Mouse (Mus musculus): ENCODE results near the gene 2900011O08Rik. TPM values are rescaled to one million over a fixed set of nuclear protein-coding genes. Genes with fewer than 3 reads are reported as not detected.
"Not testable (repeated sequence)": the region's sequence is repeated elsewhere in the genome, so short reads cannot be mapped to it uniquely, and the experiment has no call there.

2900011O08Rik gene
- total and polyA plus RNA-seq, 3 experiments, result 0.21 TPM; not detected in 2

DNA sequence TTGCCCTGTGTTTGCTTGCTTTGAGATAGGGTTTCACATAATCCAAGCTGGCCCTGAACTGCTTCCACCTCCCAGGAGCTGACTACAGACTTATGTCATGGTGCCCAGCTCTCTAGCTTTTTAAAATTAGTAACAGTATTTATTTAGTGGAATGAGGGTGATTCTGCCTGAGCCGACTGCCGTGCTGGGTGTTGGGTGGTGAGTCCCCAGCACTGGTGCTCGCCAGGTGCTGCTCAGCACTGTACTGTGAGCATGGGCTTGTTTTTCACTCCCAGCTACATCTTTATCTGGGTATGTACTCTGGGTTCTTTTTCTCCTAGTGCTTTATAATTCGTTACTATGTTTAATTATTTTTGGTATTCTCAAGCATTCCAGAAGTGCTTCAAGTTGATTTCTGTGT lies 41.3 kb upstream of the 2900011O08Rik start:
- TF ChIP-seq POLR2A (IDR thresholded peaks at IDR 0.05; ENCODE audit: insufficient read depth, low read depth, low read length) (no peak), CTCF (IDR thresholded peaks at IDR 0.05) (no peak), EP300 (IDR thresholded peaks at IDR 0.05; ENCODE audit: insufficient read depth, low read depth, low read length) (no peak)
- H3K4me1 ChIP-seq (ENCODE audit: control insufficient read depth, insufficient read depth, low read length), result no peaks in the 10 kb centered on the region
- H3K4me3 ChIP-seq, result no peak overlapping the region

DNA sequence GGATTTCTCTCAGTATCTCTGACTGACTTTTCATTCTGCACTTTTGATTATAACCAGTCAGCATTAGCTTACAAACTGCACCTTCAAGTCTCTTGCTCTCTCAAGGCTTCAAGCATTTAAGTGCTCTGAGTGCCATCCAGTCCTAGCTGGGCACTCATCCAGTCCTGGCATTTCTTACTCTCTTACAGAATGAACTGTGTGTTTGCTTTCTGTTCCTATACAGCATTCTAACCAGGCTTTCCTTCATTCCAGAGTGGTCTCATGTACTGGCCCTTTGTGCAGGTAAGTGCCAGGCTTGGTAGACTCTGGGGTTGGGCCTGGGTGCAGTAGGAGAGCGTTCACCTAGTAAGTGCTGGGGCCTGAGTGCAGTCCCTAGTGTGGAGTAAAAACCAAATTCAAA lies 40.1 kb upstream of the 2900011O08Rik start:
- H3K4me1 ChIP-seq (ENCODE audit: control insufficient read depth, insufficient read depth, low read length), result no peaks in the 10 kb centered on the region
- no peaks in the 10 kb centered on the region for H3K36me3 ChIP-seq (ENCODE audit: control insufficient read depth, insufficient read depth, low read length)
- H3K4me3 ChIP-seq, result no peak overlapping the region
- H3K27me3 ChIP-seq (ENCODE audit: control insufficient read depth, insufficient read depth, low read length), result no peaks in the 10 kb centered on the region
- intact Hi-C loops (cut with DNase I), result no loop called here
- no peak overlapping the region for H3K27ac ChIP-seq
- 90% methylated on average over 1 of the region's 1 CpGs for WGBS
- no peak for DNase-seq
- no peaks in the 10 kb centered on the region for H3K79me2 ChIP-seq (replicated peaks; ENCODE audit: control insufficient read depth, insufficient read depth, low read length)
- TF ChIP-seq EP300 (IDR thresholded peaks at IDR 0.05; ENCODE audit: insufficient read depth, low read depth, low read length), result no peak
- TF ChIP-seq CTCF (IDR thresholded peaks at IDR 0.05), result no peak
- no peak overlapping the region for H3K9ac ChIP-seq (ENCODE audit: low read depth, low read length)

More for the DNA sequence above, 41.3 kb upstream of the 2900011O08Rik start:
- no peaks in the 10 kb centered on the region for H3K79me2 ChIP-seq (replicated peaks; ENCODE audit: control insufficient read depth, insufficient read depth, low read length)
- intact Hi-C loops (cut with DNase I), result no loop called here
- no peak overlapping the region for H3K27ac ChIP-seq
- H3K9ac ChIP-seq (ENCODE audit: low read depth, low read length), result no peak overlapping the region
- H3K36me3 ChIP-seq (ENCODE audit: control insufficient read depth, insufficient read depth, low read length), result no peaks in the 10 kb centered on the region
- WGBS, result 67% methylated on average over 4 of the region's 4 CpGs
- H3K27me3 ChIP-seq (ENCODE audit: control insufficient read depth, insufficient read depth, low read length), result peaks cover 3% of the 10 kb centered on the region
- DNase-seq, result no peak

- no peak for TF ChIP-seq EP300 (IDR thresholded peaks at IDR 0.05; ENCODE audit: insufficient read depth, low read depth, low read length)
- TF ChIP-seq CTCF (IDR thresholded peaks at IDR 0.05), result no peak
- TF ChIP-seq POLR2A (IDR thresholded peaks at IDR 0.05; ENCODE audit: insufficient read depth, low read depth, low read length), result no peak
- H3K27me3 ChIP-seq (ENCODE audit: control insufficient read depth, insufficient read depth, low read length), result no peaks in the 10 kb centered on the region
- H3K27ac ChIP-seq, result no peak overlapping the region
- H3K9ac ChIP-seq (ENCODE audit: low read depth, low read length), result no peak overlapping the region
- no peak overlapping the region for H3K4me3 ChIP-seq
- WGBS, result 74% methylated on average over 3 of the region's 3 CpGs
- H3K79me2 ChIP-seq (replicated peaks; ENCODE audit: control insufficient read depth, insufficient read depth, low read length), result no peaks in the 10 kb centered on the region
- no peaks in the 10 kb centered on the region for H3K36me3 ChIP-seq (ENCODE audit: control insufficient read depth, insufficient read depth, low read length)
- no peak for DNase-seq
- intact Hi-C loops (cut with DNase I), result no loop called here
- no peaks in the 10 kb centered on the region for H3K4me1 ChIP-seq (ENCODE audit: control insufficient read depth, insufficient read depth, low read length)
Measured at GRCm38 (mm10) chr16:13951245-13951644, 35.2 kb upstream of the 2900011O08Rik start.

DNA sequence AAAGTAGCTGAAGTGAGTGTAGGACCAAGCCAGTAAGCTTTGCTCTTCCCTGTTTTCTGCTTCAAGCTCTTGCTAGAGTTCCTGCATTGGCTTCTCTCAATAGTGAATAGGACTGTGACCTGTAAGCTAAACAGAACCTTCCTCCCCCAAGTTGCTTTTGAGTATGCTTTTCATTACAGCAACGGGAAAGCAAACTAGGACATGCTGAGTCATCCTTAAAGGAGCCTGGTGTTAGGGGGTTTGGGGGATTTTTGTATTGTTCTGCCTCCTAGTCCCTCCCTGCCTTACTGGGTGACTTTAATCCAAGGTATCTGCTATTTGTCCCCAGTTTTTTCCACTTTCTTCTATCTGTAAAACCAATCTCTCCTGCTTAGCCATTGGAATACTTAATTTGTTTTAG lies 24.4 kb upstream of the 2900011O08Rik start:
- TF ChIP-seq EP300 (IDR thresholded peaks at IDR 0.05; ENCODE audit: insufficient read depth, low read depth, low read length) (no peak), POLR2A (IDR thresholded peaks at IDR 0.05; ENCODE audit: insufficient read depth, low read depth, low read length) (no peak), CTCF (IDR thresholded peaks at IDR 0.05) (no peak)
- Histone ChIP-seq H3K36me3 (ENCODE audit: control insufficient read depth, insufficient read depth, low read length) (no peaks in the 10 kb centered on the region), H3K4me1 (ENCODE audit: control insufficient read depth, insufficient read depth, low read length) (no peaks in the 10 kb centered on the region), H3K27ac (no peak overlapping the region), H3K4me3 (no peak overlapping the region), H3K27me3 (ENCODE audit: control insufficient read depth, insufficient read depth, low read length) (no peaks in the 10 kb centered on the region), H3K79me2 (replicated peaks; ENCODE audit: control insufficient read depth, insufficient read depth, low read length) (no peaks in the 10 kb centered on the region), H3K9ac (ENCODE audit: low read depth, low read length) (no peak overlapping the region)
- intact Hi-C loops (cut with DNase I), result no loop called here
- 25% methylated on average over 1 of the region's 1 CpGs for WGBS
- no peak for DNase-seq

GRCm38 (mm10) chr16:13969096-13969495 lies 17.3 kb upstream of the 2900011O08Rik start:
- Histone ChIP-seq H3K9ac (ENCODE audit: low read depth, low read length) (no peak overlapping the region), H3K36me3 (ENCODE audit: control insufficient read depth, insufficient read depth, low read length) (no peaks in the 10 kb centered on the region), H3K4me3 (no peak overlapping the region), H3K27ac (no peak overlapping the region), H3K4me1 (ENCODE audit: control insufficient read depth, insufficient read depth, low read length) (no peaks in the 10 kb centered on the region), H3K27me3 (ENCODE audit: control insufficient read depth, insufficient read depth, low read length) (no peaks in the 10 kb centered on the region), H3K79me2 (replicated peaks; ENCODE audit: control insufficient read depth, insufficient read depth, low read length) (no peaks in the 10 kb centered on the region)
- intact Hi-C loops (cut with DNase I), result no loop called here
- no peak for DNase-seq
- WGBS, result 94% methylated on average over 1 of the region's 1 CpGs
- TF ChIP-seq POLR2A (IDR thresholded peaks at IDR 0.05; ENCODE audit: insufficient read depth, low read depth, low read length) (no peak), EP300 (IDR thresholded peaks at IDR 0.05; ENCODE audit: insufficient read depth, low read depth, low read length) (no peak), CTCF (IDR thresholded peaks at IDR 0.05) (no peak)

DNA sequence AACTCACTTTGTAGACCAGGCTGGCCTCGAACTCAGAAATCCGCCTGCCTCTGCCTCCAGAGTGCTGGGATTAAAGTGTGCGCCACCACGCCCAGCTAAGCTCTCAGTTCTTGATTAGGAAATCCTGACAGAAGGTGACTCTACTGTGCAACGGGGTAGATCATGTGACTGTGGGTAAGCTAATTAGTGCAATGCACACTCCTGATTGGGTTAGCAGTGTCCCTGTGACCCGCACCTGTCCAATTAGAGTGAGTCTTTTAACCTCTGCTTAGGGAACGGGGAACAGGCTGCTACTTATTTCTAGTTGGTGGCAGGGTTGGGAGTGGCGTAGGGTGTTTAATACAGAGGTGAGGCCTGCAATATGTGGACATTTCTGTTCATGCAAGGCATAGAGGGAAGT lies 14.4 kb upstream of the 2900011O08Rik start:
- Histone ChIP-seq H3K27me3 (ENCODE audit: control insufficient read depth, insufficient read depth, low read length) (no peaks in the 10 kb centered on the region), H3K9ac (ENCODE audit: low read depth, low read length) (no peak overlapping the region), H3K36me3 (ENCODE audit: control insufficient read depth, insufficient read depth, low read length) (no peaks in the 10 kb centered on the region), H3K4me1 (ENCODE audit: control insufficient read depth, insufficient read depth, low read length) (no peaks in the 10 kb centered on the region), H3K27ac (no peak overlapping the region), H3K4me3 (no peak overlapping the region), H3K79me2 (replicated peaks; ENCODE audit: control insufficient read depth, insufficient read depth, low read length) (no peaks in the 10 kb centered on the region)
- DNase-seq, result no peak
- intact Hi-C loops (cut with DNase I), result no loop called here
- TF ChIP-seq EP300 (IDR thresholded peaks at IDR 0.05; ENCODE audit: insufficient read depth, low read depth, low read length), result no peak
- TF ChIP-seq CTCF (IDR thresholded peaks at IDR 0.05), result no peak
- no peak for TF ChIP-seq POLR2A (IDR thresholded peaks at IDR 0.05; ENCODE audit: insufficient read depth, low read depth, low read length)
- 90% methylated on average over 8 of the region's 8 CpGs for WGBS

- 81% methylated on average over 4 of the region's 4 CpGs for WGBS
- intact Hi-C loops (cut with DNase I); DNase-seq; H3K4me3 ChIP-seq; H3K27ac ChIP-seq; H3K79me2 ChIP-seq (replicated peaks; ENCODE audit: control insufficient read depth, insufficient read depth, low read length); H3K9ac ChIP-seq (ENCODE audit: low read depth, low read length); H3K36me3 ChIP-seq (ENCODE audit: control insufficient read depth, insufficient read depth, low read length); H3K4me1 ChIP-seq (ENCODE audit: control insufficient read depth, insufficient read depth, low read length); H3K27me3 ChIP-seq (ENCODE audit: control insufficient read depth, insufficient read depth, low read length): not testable (repeated sequence)
Measured at GRCm38 (mm10) chr16:13976358-13976896, 10.0 kb upstream of the 2900011O08Rik start.

DNA sequence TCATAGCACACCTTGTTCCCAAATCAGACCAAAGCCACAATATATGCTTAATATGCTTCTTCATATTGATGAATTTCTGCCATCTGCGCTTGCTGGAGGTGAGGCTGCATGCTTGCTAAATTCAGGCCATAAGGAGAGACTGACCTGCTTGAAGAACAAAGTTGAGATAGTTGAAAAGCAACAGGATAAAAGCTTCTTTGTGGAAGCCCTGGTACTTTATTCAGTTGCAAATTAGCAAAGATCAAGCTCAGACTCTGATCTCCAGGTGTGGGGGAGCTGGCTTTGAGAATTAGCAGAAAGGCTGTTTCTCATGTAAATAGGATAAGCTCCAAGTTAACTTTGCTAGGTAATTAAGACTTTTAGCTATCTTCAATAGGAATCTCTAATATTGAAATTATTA lies 9.4 kb upstream of the 2900011O08Rik start:
- intact Hi-C loops (cut with DNase I); H3K9ac ChIP-seq (ENCODE audit: low read depth, low read length); H3K27ac ChIP-seq; H3K79me2 ChIP-seq (replicated peaks; ENCODE audit: control insufficient read depth, insufficient read depth, low read length); DNase-seq; H3K4me1 ChIP-seq (ENCODE audit: control insufficient read depth, insufficient read depth, low read length); H3K4me3 ChIP-seq; H3K27me3 ChIP-seq (ENCODE audit: control insufficient read depth, insufficient read depth, low read length); H3K36me3 ChIP-seq (ENCODE audit: control insufficient read depth, insufficient read depth, low read length): not testable (repeated sequence)
- WGBS, result 69% methylated on average over 1 of the region's 1 CpGs

GRCm38 (mm10) chr16:13981726-13982125 lies 4.7 kb upstream of the 2900011O08Rik start:
- WGBS, result 73% methylated on average over 3 of the region's 3 CpGs
- H3K27me3 ChIP-seq (ENCODE audit: control insufficient read depth, insufficient read depth, low read length); H3K9ac ChIP-seq (ENCODE audit: low read depth, low read length); H3K4me3 ChIP-seq; H3K36me3 ChIP-seq (ENCODE audit: control insufficient read depth, insufficient read depth, low read length); H3K79me2 ChIP-seq (replicated peaks; ENCODE audit: control insufficient read depth, insufficient read depth, low read length); DNase-seq; intact Hi-C loops (cut with DNase I); H3K4me1 ChIP-seq (ENCODE audit: control insufficient read depth, insufficient read depth, low read length); H3K27ac ChIP-seq: not testable (repeated sequence)
